Mouse (Mus musculus) limb, embryonic 14.5 days (tissue): ENCODE data around the gene Gm10447. TPM values are rescaled to one million over a fixed set of nuclear protein-coding genes. Genes with fewer than 3 reads are reported as not detected.
"Not testable (repeated sequence)": the region's sequence is repeated elsewhere in the genome, so short reads cannot be mapped to it uniquely, and the experiment has no call there.

ENCODE experiments used
- ATAC-seq: fragments of 200-750 bp; cut with Nextera tagmentation; 2 replicates; pipeline ENCODE4 v1.8.0; 2017; ENCODE audit warnings: low read depth, moderate number of reproducible peaks, moderate TSS enrichment; ENCODE audit not compliant: low FRiP score
- DNase-seq: peaks from one replicate; pipeline ENCODE4 v3.0.0-alpha.2; 2015; ENCODE audit warnings: low spot score
- H3K27ac ChIP-seq: fragments of 300-500 bp; sonication (generic); replicated peaks from 2 replicates; pipeline ENCODE4 v1.5.1; 2014; ENCODE audit warnings: low read depth, mild to moderate bottlenecking, low read length, moderate library complexity, mixed read lengths
- H3K27me3 ChIP-seq: fragments of 300-500 bp; sonication (generic); 2 replicates; pipeline ENCODE4 v1.6.1; 2014; ENCODE audit warnings: low read length, mixed read lengths; ENCODE audit not compliant: control insufficient read depth, insufficient read depth
- H3K36me3 ChIP-seq: fragments of 300-500 bp; sonication (generic); 2 replicates; pipeline ENCODE4 v1.6.1; 2014; ENCODE audit warnings: mild to moderate bottlenecking, low read length, moderate library complexity, mixed read lengths; ENCODE audit not compliant: control insufficient read depth, insufficient read depth
- H3K4me1 ChIP-seq: fragments of 300-500 bp; sonication (generic); 2 replicates; pipeline ENCODE4 v1.6.1; 2014; ENCODE audit warnings: antibody characterized with exemption, low read length, mixed read lengths; ENCODE audit not compliant: control insufficient read depth, insufficient read depth
- H3K4me2 ChIP-seq: fragments of 300-500 bp; sonication (generic); replicated peaks from 2 replicates; pipeline ENCODE4 v1.6.1; 2014; ENCODE audit warnings: low read depth, mild to moderate bottlenecking, low read length, moderate library complexity; ENCODE audit not compliant: severe bottlenecking
- H3K4me3 ChIP-seq: fragments of 300-500 bp; sonication (generic); replicated peaks from 2 replicates; pipeline ENCODE4 v1.5.1; 2014; ENCODE audit warnings: low read length
- H3K9ac ChIP-seq: fragments of 300-500 bp; sonication (generic); 2 replicates; pipeline ENCODE4 v1.6.1; 2014; ENCODE audit warnings: mild to moderate bottlenecking, low read depth, low read length, moderate library complexity; ENCODE audit not compliant: severe bottlenecking
- H3K9me3 ChIP-seq: fragments of 300-500 bp; sonication (generic); 2 replicates; pipeline ENCODE4 v1.6.1; 2016; ENCODE audit warnings: low read length; ENCODE audit not compliant: control insufficient read depth
- POLR2A ChIP-seq: fragments of 200-500 bp; IDR thresholded peaks from 2 replicates; pipeline ENCODE4 v1.8.0; 2012; ENCODE audit warnings: inconsistent platforms, mild to moderate bottlenecking, moderate library complexity, borderline replicate concordance; ENCODE audit not compliant: insufficient read depth, insufficient read length; ENCODE audit errors: extremely low read depth
- WGBS: fragments of 180-500 bp; shearing (Covaris S2); extraction: QIAGEN DNeasy Blood & Tissue Kit; methylation state at CpG from one replicate; pipeline ENCODE4 v1.1.7; 2014; 5-methylcytosine and 5-hydroxymethylcytosine counted together
- polyA plus RNA-seq, 2 experiments: library from polyadenylated mRNA; depleted of rRNA in 1 of 2; stranded (reverse) in 1 of 2; unstranded in 1 of 2; fragments of >200 nt; fragmentation: Nextera tagmentation in 1 of 2; extraction: Ambion mirVana in 1 of 2; gene quantifications; 2 replicates each; pipeline versions ENCODE4 v1.2.1 to v1.2.3; 2012 to 2014

Gm10447 gene
- polyA plus RNA-seq, 2 experiments = 0.41 TPM; not detected in 1

DNA sequence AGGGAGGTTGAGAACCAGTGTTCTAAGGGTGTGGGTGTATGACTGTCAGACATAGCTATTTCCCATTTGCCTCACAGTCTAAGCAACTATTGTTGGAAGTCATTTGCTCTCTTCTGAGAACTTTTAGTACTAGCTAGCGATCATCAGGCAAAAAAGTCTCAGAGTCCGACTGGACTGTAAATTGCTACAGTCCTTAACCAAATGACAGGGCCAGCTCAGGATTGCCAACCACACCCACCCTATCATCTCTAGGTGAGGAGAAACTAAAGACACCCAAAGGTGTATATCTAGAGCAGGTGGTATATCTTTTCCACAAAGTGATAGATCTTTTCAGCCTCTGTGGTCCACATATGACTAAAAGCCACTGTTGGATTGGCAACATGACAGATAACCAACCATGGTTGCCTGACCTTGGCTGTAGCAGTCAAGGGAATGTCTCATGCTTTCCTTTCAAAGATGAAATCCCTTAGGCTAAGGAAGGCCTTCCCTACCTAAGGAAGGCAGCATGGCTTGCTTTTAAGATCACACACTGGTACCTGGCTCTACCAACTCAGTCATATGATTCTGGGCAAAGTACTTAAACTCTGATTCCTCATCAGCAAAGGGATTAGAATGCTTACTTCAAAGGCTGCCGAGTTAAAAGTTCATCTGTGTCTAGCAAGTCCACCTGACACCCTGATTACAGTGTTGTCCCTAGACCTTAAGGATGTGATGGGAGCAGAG, 28.8 kb downstream of the Gm10447 start:
- Histone ChIP-seq H3K9me3 (no peaks in the 10 kb centered on the region), H3K36me3 (peaks cover 16% of the 10 kb centered on the region), H3K4me3 (no peak overlapping the region), H3K4me1 (peaks cover 9% of the 10 kb centered on the region), H3K4me2 (no peak overlapping the region), H3K9ac (no peak overlapping the region), H3K27me3 (no peaks in the 10 kb centered on the region), H3K27ac (no peak overlapping the region)
- no peak for TF ChIP-seq POLR2A
- DNase-seq (no peak), ATAC-seq (no peak)
- 93% methylated on average over 3 of the region's 3 CpGs for WGBS

DNA sequence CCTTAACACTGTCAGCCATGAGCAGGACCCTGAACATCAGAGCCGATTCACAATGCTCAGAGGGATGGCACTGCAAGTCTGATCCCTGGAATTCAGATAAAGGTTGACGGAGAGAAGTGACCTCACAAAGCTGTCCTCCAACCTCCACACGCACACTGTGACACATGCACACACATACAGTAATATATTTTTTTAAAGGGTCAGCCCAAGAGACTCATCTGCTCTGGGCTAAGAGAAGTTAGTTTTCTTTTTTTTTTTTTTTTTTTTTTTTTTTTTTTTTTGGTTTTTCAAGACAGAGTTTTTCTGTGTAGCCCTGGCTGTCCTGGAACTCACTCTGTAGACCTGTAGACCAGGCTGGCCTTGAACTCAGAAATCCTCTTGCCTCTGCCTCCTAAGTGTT, 30.0 kb downstream of the Gm10447 start:
- not testable (repeated sequence) for H3K4me3 ChIP-seq, H3K4me2 ChIP-seq
- peaks cover 16% of the 10 kb centered on the region for H3K36me3 ChIP-seq

DNA sequence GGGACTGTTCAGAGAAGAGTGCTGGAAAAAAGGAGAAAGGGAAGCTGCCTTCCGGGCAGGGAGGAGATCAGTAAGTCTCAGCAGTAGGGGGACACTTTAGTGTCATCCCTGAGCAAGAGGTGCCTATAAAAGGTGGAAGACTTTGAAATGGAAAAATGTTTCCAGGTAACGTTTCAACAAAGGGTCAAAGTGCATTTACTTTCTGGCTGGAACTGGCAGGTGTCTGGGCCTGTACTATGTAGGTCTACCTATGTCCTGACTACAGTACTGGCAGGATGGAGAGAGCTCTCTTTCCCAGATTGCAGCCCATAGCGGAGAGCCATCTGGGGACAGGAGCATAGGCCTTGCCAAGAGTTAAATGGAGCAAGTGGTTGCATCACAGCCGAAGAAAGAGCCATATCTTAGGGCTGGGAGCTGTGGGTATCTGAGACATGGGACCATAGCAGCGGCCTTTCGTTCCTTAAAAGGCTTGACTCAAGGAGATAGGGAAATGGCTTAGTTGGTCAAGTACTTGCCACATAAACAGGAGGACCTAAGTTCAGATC, 31.1 kb downstream of the Gm10447 start:
- 75% methylated on average over 6 of the region's 6 CpGs for WGBS
- Histone ChIP-seq H3K27ac (no peak overlapping the region), H3K9me3 (no peaks in the 10 kb centered on the region), H3K4me2 (no peak overlapping the region), H3K36me3 (peaks cover 24% of the 10 kb centered on the region), H3K4me1 (peaks cover 6% of the 10 kb centered on the region), H3K27me3 (no peaks in the 10 kb centered on the region), H3K4me3 (no peak overlapping the region), H3K9ac (no peak overlapping the region)
- DNase-seq (no peak), ATAC-seq (no peak)
- no peak for TF ChIP-seq POLR2A

More for the DNA sequence above, 30.0 kb downstream of the Gm10447 start:
- DNase-seq, H3K9ac ChIP-seq, H3K27ac ChIP-seq, H3K4me1 ChIP-seq, ATAC-seq, H3K27me3 ChIP-seq, H3K9me3 ChIP-seq: not testable (repeated sequence)
- 86% methylated on average over 3 of the region's 3 CpGs for WGBS

DNA sequence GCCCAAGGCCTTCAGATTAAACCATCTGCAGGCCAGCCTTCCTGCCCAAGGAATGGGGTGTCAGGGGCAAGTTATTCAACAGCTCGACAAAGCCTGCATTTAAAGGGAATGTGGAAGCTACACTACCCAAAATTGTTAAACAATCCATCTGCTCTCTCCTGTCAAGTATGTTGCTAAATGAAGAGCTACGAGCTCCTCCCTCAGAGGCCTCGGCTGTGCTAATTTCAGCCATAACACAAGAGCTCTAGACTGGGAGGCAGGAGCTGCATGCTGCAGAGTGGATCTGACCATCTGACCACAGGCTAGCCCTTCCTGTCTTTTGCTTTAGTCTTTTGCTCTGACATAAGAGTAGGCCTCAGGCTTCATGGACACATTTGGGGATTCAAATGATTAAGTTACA, 31.7 kb downstream of the Gm10447 start:
- Histone ChIP-seq H3K4me2 (no peak overlapping the region), H3K9me3 (no peaks in the 10 kb centered on the region), H3K36me3 (peaks cover 25% of the 10 kb centered on the region), H3K27me3 (no peaks in the 10 kb centered on the region), H3K4me3 (no peak overlapping the region), H3K9ac (no peak overlapping the region), H3K4me1 (peaks cover 6% of the 10 kb centered on the region), H3K27ac (no peak overlapping the region)
- DNase-seq = no peak
- TF ChIP-seq POLR2A = no peak
- no peak for ATAC-seq
- WGBS = 56% methylated on average over 3 of the region's 3 CpGs

DNA sequence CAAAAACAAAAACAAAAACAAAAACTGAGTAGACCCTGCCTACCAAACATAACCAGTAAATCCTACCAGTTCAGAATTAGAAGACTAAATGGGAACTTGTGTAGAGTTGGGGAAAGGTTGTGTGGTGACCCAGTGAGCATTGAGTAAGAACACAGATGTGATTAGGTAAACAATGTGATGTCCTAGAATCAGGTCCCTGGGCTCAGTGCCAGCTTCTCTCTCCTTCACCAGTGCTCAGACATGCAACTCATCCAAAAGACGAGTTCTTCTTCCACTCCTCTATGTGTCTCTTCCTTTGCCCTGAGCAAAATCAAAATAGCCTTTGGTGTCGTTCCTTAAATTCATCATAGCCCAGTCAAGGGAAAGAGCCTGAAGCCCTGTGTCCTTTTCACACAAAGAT, 32.1 kb downstream of the Gm10447 start:
- H3K27ac ChIP-seq = no peak overlapping the region
- WGBS = 80% methylated on average over 2 of the region's 2 CpGs
- no peak overlapping the region for H3K4me2 ChIP-seq
- ATAC-seq = no peak
- peaks cover 29% of the 10 kb centered on the region for H3K36me3 ChIP-seq
- TF ChIP-seq POLR2A = no peak
- H3K27me3 ChIP-seq = no peaks in the 10 kb centered on the region
- H3K4me3 ChIP-seq = no peak overlapping the region
- DNase-seq = no peak
- peaks cover 6% of the 10 kb centered on the region for H3K4me1 ChIP-seq
- H3K9ac ChIP-seq = no peak overlapping the region
- H3K9me3 ChIP-seq = no peaks in the 10 kb centered on the region

DNA sequence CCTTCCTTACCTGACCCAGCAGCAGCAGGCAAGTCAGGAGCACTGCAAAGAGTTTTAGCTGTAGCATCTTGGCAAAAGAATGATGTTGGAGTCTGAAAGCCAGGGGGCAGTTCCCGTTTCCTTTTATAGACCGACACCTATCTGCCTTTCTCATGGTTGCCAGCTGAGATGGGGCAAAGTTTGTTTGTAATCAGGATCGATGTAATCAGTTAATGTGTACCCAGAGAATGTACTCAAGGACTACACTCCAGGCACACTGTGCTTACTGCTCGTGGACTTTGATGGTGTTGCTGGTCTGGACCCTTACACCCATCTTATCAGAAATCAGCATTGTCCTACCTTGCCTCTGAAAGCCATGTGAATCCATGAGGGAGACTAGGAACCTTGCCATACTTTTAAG, 33.9 kb downstream of the Gm10447 start, which contains the start of gene Leap2:
Leap2 (minus strand) TSS at position 135 of the 400 bp plus-strand sequence.
- no peak within 1 kb of the TSS for H3K27ac ChIP-seq
- no peak within 1 kb of the TSS for H3K9ac ChIP-seq
- 92% methylated on average over 4 of the region's 4 CpGs for WGBS
- H3K9me3 ChIP-seq = no peaks in the 10 kb centered on the region
- no peak within 1 kb of the TSS for H3K4me3 ChIP-seq
- peaks cover 34% of the 10 kb centered on the region for H3K36me3 ChIP-seq
- no peak within 1 kb of the TSS for H3K4me2 ChIP-seq
- DNase-seq = no peak
- H3K4me1 ChIP-seq = no peaks in the 10 kb centered on the region
- no peak for TF ChIP-seq POLR2A
- ATAC-seq = no peak
- H3K27me3 ChIP-seq = no peaks in the 10 kb centered on the region
